Mouse (Mus musculus) heart, postnatal 0 days (tissue): ENCODE measurements around the gene Trp63. TPM values are rescaled to one million over a fixed set of nuclear protein-coding genes. Genes with fewer than 3 reads are reported as not detected.

ENCODE experiments used
- ATAC-seq: fragments of 200-750 bp; cut with Nextera tagmentation; 2 replicates; pipeline ENCODE4 v1.8.0; 2017; ENCODE audit warnings: low read depth, moderate number of reproducible peaks, moderate library complexity; ENCODE audit not compliant: insufficient read depth
- DNase-seq: peaks from one replicate; pipeline ENCODE4 v3.0.0-alpha.2; 2016; ENCODE audit warnings: low spot score
- H3K27ac ChIP-seq: fragments of 300-500 bp; sonication (generic); 2 replicates; pipeline ENCODE4 v1.5.1; 2014; ENCODE audit warnings: low read depth, mild to moderate bottlenecking
- H3K27me3 ChIP-seq: fragments of 300-500 bp; sonication (generic); 2 replicates; pipeline ENCODE4 v1.6.1; 2014; ENCODE audit warnings: low read length, mixed read lengths; ENCODE audit not compliant: control insufficient read depth, insufficient read depth
- H3K36me3 ChIP-seq: fragments of 300-500 bp; sonication (generic); replicated peaks from 2 replicates; pipeline ENCODE4 v1.6.1; 2014; ENCODE audit warnings: low read length, mixed read lengths; ENCODE audit not compliant: control insufficient read depth, insufficient read depth
- H3K4me1 ChIP-seq: fragments of 300-500 bp; sonication (generic); 2 replicates; pipeline ENCODE4 v1.6.1; 2014; ENCODE audit warnings: antibody characterized with exemption; ENCODE audit not compliant: control insufficient read depth, insufficient read depth
- H3K4me2 ChIP-seq: fragments of 300-500 bp; sonication (generic); 2 replicates; pipeline ENCODE4 v1.6.1; 2014; ENCODE audit warnings: low read depth, mild to moderate bottlenecking, low read length, moderate library complexity
- H3K4me3 ChIP-seq: fragments of 300-500 bp; sonication (generic); 2 replicates; pipeline ENCODE4 v1.5.1; 2014; ENCODE audit warnings: low read depth, low read length
- H3K9ac ChIP-seq: fragments of 300-500 bp; sonication (generic); replicated peaks from 2 replicates; pipeline ENCODE4 v1.6.1; 2014; ENCODE audit warnings: low read depth, low read length, mixed read lengths
- H3K9me3 ChIP-seq: fragments of 300-500 bp; sonication (generic); replicated peaks from 2 replicates; pipeline ENCODE4 v1.6.1; 2016; ENCODE audit warnings: low read length; ENCODE audit not compliant: control insufficient read depth
- CTCF ChIP-seq: IDR thresholded peaks from 2 replicates; pipeline ENCODE4 v1.5.1; 2016; ENCODE audit warnings: antibody characterized with exemption, control low read depth, low read depth
- EP300 ChIP-seq: IDR thresholded peaks from 2 replicates; pipeline ENCODE4 v1.6.1; 2016; ENCODE audit warnings: antibody characterized with exemption, low read depth
- WGBS: fragments of 180-500 bp; shearing (Covaris S2); extraction: QIAGEN DNeasy Blood & Tissue Kit; methylation state at CpG from one replicate; pipeline ENCODE4 v1.1.7; 2014; 5-methylcytosine and 5-hydroxymethylcytosine counted together
- polyA plus RNA-seq: library from polyadenylated mRNA; unstranded; fragments of >200 nt; fragmentation: Nextera tagmentation; extraction: Ambion mirVana; gene quantifications from 2 replicates; pipeline ENCODE4 v1.2.1, GENCODE M21; 2015
- total RNA-seq: library from RNA; depleted of rRNA; stranded (reverse); fragments of >200 nt; gene quantifications from 2 replicates; pipeline ENCODE4 v1.2.3, GENCODE M21; 2014; ENCODE audit warnings: low replicate concordance

Trp63 gene
- total and polyA plus RNA-seq, 2 experiments from 2014 or later: 0.37 to 0.88 TPM

DNA sequence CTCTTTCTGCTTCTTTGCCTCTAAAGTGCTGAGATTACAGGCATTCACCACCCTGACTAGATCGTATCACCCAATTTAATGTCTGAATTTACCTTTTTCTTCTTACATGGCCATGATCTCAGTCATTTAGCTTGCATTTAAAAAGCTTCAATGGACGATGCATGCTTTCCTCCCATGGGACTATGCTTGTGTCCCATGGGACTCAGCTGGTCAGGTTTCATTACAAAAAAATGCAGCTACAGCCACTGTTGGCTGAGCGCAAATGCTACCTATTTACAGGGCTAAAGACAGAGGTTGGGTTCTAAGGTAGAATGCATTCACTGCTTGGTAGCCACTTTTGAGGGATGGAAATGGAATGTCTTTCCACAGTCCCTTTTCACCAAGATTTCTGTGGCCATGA lies 32.2 kb downstream of the Trp63 start:
- H3K4me1 ChIP-seq: no peaks in the 10 kb centered on the region
- H3K4me3 ChIP-seq: no peak overlapping the region
- H3K9ac ChIP-seq: no peak overlapping the region
- WGBS: 75% methylated on average over 3 of the region's 3 CpGs
- TF ChIP-seq EP300 (no peak), CTCF (no peak)
- H3K4me2 ChIP-seq: no peak overlapping the region
- no peaks in the 10 kb centered on the region for H3K36me3 ChIP-seq
- H3K9me3 ChIP-seq: no peaks in the 10 kb centered on the region
- H3K27me3 ChIP-seq: no peaks in the 10 kb centered on the region
- ATAC-seq: no peak
- H3K27ac ChIP-seq: no peak overlapping the region
- no peak for DNase-seq

DNA sequence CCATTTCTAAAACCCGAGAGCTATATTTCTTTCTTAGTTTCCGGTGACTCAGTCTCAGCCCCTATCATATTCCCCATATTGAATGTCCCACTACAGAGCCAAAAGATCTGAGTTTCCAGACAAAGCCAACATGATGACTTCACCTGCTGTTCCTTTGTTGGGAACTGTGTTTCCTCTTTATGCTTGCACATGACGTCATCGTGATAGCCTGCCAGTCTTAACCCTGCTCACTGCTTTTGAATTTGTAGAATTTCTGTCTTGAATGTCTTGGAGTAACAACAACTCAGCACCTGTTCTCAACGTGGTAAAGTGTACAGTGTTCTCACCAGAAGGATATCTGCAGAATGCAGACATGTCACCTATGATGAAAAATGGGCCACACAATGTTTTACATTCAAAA lies 39.6 kb downstream of the Trp63 start:
- Histone ChIP-seq H3K9me3 (no peaks in the 10 kb centered on the region), H3K9ac (no peak overlapping the region), H3K4me3 (no peak overlapping the region), H3K4me1 (no peaks in the 10 kb centered on the region), H3K27me3 (no peaks in the 10 kb centered on the region), H3K36me3 (no peaks in the 10 kb centered on the region), H3K27ac (no peak overlapping the region), H3K4me2 (no peak overlapping the region)
- TF ChIP-seq EP300 (no peak), CTCF (no peak)
- ATAC-seq (no peak), DNase-seq (no peak)
- 41% methylated on average over 5 of the region's 5 CpGs for WGBS

DNA sequence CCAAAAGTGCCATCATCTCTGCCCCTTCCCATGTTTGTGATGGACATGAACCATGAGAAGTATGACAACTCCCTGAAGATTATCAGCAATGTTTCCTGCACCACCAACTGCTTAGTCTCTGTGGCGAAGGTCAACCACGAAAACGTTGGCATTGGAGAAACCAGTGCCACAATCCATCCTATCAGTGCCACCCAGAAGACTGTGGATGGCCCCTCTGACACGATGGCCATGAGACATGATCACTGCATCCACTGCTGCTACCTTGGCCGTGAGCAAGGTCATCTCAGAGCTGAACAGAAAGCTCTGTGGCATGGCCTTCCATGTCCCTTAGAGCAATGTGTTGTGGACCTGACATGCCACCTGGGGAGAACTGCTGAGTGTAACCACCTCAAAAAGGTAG lies 43.4 kb downstream of the Trp63 start:
- no peaks in the 10 kb centered on the region for H3K27me3 ChIP-seq
- WGBS: 87% methylated on average over 5 of the region's 5 CpGs
- H3K36me3 ChIP-seq: no peaks in the 10 kb centered on the region
- no peak overlapping the region for H3K4me2 ChIP-seq
- H3K4me1 ChIP-seq: no peaks in the 10 kb centered on the region
- TF ChIP-seq EP300 (no peak), CTCF (no peak)
- H3K4me3 ChIP-seq: no peak overlapping the region
- no peak overlapping the region for H3K27ac ChIP-seq
- ATAC-seq: no peak
- DNase-seq: no peak
- H3K9ac ChIP-seq: no peak overlapping the region
- no peaks in the 10 kb centered on the region for H3K9me3 ChIP-seq

DNA sequence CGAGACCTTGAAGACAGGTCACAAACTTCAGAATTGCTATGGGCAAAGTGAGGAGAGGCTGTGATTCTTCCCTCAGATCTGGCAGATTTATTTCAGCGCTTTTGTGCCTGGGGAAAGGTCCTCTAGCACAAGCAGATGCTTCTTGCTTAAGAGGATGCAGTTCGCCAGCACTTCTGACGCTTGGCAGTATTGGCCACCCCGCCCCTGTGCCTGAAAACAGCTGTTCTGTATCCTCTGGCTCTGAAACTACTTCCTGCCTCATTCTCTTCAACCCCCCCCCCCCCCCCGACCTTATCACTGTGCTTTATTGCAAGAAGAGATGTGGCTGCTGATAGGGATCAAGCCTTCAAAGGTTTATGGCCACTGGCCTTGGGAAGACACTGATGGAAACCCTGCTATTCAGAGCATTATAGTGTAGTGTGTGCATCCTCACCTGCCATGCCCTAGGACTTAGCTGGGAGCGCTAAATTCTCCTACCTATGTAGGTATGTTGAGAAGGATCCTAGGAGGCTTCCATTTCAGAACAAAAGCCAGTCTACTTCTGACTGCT lies 44.5 kb downstream of the Trp63 start:
- DNase-seq (no peak), ATAC-seq (no peak)
- no peak for TF ChIP-seq EP300
- TF ChIP-seq CTCF: no peak
- Histone ChIP-seq H3K9ac (no peak overlapping the region), H3K27me3 (no peaks in the 10 kb centered on the region), H3K4me1 (no peaks in the 10 kb centered on the region), H3K9me3 (no peaks in the 10 kb centered on the region), H3K27ac (no peak overlapping the region), H3K4me2 (no peak overlapping the region), H3K4me3 (no peak overlapping the region), H3K36me3 (no peaks in the 10 kb centered on the region)
- 63% methylated on average over 7 of the region's 7 CpGs for WGBS

DNA sequence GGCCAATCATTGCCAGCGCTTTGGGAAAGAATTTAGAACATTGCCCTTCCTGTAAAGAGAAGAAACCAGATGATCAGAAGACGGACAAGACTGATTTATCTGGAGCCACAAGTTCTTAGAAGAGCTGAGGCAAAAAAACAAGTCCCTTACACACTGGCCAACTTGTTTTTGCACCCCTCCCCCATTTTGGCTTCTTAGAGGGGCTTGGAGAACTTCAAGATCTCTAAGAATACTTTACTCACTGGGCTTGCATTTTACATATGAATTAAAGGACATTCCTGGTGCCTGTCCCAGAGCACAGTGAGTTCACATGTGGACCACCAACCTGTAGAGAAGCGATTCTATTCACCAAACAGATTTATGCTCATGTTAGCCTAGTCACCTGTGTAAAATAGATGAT lies 53.3 kb downstream of the Trp63 start:
- Histone ChIP-seq H3K9me3 (no peaks in the 10 kb centered on the region), H3K9ac (no peak overlapping the region), H3K36me3 (no peaks in the 10 kb centered on the region), H3K27me3 (no peaks in the 10 kb centered on the region), H3K27ac (no peak overlapping the region), H3K4me1 (no peaks in the 10 kb centered on the region), H3K4me3 (no peak overlapping the region), H3K4me2 (no peak overlapping the region)
- no peak for DNase-seq
- TF ChIP-seq CTCF (no peak), EP300 (no peak)
- 76% methylated on average over 3 of the region's 3 CpGs for WGBS
- no peak for ATAC-seq

DNA sequence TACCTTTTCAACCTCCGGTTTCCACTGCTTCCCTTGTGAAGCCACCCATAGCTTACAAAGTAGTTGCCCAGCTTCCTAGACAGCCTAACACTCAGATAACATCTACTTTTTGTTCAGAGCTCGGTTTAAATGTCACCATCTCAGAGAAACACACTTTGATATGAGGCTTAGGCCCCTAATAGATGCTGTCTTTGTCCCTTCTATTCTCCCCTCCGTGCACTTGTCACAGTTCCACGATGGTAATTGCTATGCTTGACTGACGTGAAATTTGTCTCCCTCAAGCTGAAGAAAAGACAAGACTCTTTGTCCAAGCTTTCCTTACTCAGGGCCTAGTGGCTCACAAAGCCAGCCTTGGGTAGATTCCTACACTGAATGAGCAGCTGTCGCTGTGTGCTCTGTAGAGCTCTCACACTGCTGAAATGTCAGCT lies 54.1 kb downstream of the Trp63 start:
- TF ChIP-seq CTCF (no peak), EP300 (no peak)
- no peak overlapping the region for H3K4me3 ChIP-seq

More for the DNA sequence above, 54.1 kb downstream of the Trp63 start:
- H3K27me3 ChIP-seq: no peaks in the 10 kb centered on the region
- no peaks in the 10 kb centered on the region for H3K4me1 ChIP-seq
- no peak overlapping the region for H3K9ac ChIP-seq
- DNase-seq (no peak), ATAC-seq (no peak)
- no peak overlapping the region for H3K4me2 ChIP-seq
- H3K36me3 ChIP-seq: no peaks in the 10 kb centered on the region
- no peaks in the 10 kb centered on the region for H3K9me3 ChIP-seq
- 66% methylated on average over 6 of the region's 6 CpGs for WGBS
- no peak overlapping the region for H3K27ac ChIP-seq
